Mouse (Mus musculus): Measurements from ENCODE around the gene Oas1a.

DNA sequence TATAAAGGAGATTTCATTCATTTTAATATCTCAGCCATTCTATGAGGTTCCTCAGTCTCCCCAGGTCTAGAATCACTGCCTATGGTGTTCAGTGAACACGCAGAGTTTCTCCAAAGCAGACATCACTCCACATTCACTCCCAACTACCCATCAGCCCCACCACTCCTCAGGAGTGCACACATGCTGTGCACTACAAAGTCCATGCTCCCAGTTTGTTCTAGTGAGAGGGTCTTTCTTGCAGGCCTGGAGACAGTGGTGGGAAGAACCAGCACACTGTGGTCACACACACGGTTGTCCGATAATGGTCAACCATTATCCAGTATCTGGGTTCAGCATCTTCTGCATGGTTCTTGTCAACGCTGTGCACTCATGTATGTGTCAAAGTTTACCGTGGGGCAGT is 5.3 kb downstream of the Oas1a start:
- TF ChIP-seq CTCF (IDR thresholded peaks at IDR 0.05) (no peak), POLR2A (IDR thresholded peaks at IDR 0.05; ENCODE audit: insufficient read depth, low read depth, low read length) (no peak)
